Mouse (Mus musculus) lung, postnatal 25 days (tissue): Measurements from ENCODE around the gene Gm7579.
"Not testable (repeated sequence)": the region's sequence is repeated elsewhere in the genome, so short reads cannot be mapped to it uniquely, and the experiment has no call there.

Experiments used
- DNase-seq: peaks from one replicate; pipeline ENCODE4 v3.0.0; 2022; ENCODE audit warnings: low spot score

Gm7579 gene

DNA sequence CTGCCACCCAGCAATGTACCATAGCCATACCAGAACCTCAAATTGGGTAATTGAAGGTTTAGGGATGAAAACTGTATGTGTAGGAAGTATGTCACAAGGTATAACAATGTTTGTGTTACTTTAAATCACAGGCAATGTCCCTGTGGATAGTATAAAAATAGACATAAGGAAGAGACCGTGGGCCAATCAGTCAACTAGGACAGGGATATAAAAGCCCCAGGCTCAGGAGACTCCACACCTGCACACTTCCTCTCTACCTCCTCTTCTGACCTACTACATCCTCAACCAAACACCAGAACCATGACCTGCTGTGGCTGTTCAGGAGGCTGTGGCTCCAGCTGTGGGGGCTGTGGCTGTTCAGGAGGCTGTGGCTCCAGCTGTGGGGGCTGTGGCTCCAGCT lies at the start of gene Gm7579:
Gm7579 (plus strand) TSS at position 301 of the 400 bp plus-strand sequence.
- no peak for DNase-seq

DNA sequence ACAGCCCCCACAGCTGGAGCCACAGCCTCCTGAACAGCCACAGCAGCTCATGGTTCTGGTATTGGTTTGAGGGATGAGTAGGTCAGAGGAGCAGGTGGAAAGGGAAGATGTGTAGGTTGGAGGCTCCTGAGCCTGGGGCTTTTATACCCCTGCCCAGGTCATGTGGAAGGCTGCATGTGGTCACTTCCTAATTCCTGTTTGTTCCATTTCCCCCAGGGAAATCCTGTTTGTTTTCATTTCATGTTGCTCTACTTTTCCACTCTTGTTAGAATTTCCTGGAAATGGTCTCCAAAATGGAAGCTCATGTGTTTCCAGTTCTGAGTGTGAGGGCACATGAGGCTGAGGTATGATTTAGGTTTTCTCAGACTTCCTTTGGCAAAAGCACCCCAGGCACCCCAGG lies 46.0 kb upstream of the Gm7579 start, which contains the start of gene Gm4553:
Gm4553 (minus strand) TSS at position 101 of the 400 bp plus-strand sequence.
- not testable (repeated sequence) for DNase-seq

DNA sequence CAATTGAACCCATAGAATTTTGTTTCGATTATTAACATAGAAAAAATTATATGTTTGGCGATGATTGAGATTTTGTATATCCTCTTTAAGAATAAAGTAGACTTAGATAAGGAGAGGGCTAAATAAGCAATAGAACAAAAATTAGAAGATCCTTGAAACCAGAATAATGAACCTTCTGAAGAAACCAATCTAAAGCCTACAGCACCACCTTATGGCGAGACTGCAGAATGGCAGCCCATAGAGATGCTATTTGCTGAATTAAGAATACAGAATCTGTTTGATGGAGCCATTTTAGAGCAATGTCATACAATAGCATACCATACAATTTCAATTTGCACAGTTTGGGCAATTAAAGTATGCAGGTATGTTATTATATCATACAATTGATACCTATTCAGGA lies 41.8 kb upstream of the Gm7579 start:
- DNase-seq, result no peak

DNA sequence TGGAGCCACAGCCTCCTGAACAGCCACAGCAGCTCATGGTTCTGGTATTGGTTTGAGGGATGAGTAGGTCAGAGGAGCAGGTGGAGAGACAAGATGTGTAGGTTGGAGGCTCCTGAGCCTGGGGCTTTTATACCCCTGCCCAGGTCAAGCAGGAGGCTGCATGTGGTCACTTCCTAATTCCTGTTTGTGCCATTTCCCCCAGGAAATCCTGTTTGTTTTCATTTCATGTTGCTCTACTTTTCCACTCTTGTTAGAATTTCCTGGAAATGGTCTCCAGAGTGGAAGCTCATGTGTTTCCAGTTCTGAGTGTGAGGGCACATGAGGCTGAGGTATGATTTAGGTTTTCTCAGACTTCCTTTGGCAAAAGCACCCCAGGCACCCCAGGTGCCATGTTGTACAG lies 35.8 kb upstream of the Gm7579 start, which contains the start of gene Krtap5-2:
Krtap5-2 (minus strand) TSS at position 101 of the 400 bp plus-strand sequence.
- DNase-seq, result not testable (repeated sequence)

- DNase-seq, result no peak
Observed at GRCm38 (mm10) chr7:142178685-142179084, 33.0 kb upstream of the Gm7579 start.

GRCm38 (mm10) chr7:142181021-142181420 lies 30.6 kb upstream of the Gm7579 start:
- no peak for DNase-seq

DNA sequence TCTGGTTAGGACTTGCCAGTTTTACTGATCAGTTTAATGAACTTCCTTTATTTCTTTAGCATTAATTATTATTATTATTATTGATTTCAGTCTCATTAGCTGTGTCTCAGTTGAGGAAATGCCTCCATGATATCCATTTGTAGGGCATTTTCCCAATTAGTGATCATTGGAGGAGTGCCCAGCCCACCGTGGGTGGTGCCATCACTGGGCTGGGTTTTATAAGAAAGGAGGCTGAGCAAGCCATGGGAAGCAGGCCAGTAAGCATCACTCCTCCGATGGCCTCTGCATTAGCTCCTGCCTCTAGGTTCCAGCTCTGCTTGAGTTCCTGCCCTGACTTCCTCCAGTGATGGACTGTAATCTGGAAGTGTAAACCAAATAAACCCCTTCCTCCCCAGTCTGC lies 23.5 kb upstream of the Gm7579 start:
- DNase-seq, result no peak

DNA sequence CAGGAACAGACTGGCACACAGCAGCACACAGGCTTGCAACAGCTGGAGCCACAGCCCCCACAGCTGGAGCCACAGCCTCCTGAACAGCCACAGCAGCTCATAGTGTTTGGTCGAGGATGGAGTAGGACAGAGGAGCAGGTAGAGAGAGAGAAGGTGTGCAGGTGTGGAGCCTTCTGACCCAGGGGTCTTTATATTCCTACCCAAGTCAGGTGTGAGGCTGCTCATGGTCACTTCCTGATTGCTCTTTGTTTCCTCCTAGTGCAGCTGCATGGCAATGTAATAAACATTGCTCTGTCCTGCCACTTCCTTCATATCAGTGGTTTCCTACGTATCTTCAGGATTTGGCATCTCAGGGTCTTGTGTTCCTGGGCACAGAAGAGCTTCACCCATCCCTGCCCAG lies 21.4 kb upstream of the Gm7579 start, which contains the start of gene Gm10153:
Gm10153 (minus strand) TSS at position 101 of the 400 bp plus-strand sequence.
- no peak for DNase-seq

DNA sequence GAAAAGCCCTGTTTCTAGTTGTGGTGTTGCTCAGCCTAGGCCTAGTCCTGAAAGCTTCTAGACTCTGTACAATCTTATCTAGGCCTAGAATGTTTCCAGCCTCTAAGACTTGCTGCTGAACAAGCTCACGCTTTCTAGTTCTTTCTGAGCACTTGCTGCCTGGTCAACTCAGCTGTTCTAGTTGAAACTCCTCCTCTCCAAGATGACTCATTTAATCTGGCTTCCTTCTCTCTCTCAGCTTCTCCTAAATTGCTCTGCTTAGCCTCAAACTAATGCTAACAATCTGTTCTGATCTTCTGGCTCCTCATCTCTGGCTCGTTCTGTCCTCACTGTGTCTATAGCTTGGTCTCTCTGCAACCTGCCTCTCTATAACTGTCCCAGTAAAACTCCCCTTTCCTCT lies 12.9 kb upstream of the Gm7579 start:
- no peak for DNase-seq

DNA sequence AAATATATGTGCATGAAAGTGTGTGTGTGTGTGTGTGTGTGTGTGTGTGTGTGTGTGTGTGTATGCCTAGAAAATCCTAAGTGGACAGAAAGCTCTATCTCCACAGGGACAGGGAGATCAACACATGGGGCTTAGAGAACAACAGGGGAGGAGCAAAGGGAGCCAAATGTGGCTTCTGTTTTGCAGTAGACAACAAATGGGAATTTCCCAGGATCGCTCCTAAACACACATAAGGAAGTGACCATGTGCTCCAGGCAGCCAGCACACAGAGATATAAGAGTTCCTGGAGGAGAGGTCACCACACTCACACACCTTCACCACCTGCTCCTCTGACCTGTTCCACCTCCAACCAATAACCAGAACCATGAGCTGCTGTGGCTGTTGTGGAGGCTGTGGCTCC lies 10.6 kb upstream of the Gm7579 start, which contains the start of gene Krtap5-3:
Krtap5-3 (plus strand) TSS at position 301 of the 400 bp plus-strand sequence.
- no peak for DNase-seq

- no peak for DNase-seq
Observed at GRCm38 (mm10) chr7:142205488-142205887, 6.2 kb upstream of the Gm7579 start.

- DNase-seq, result not testable (repeated sequence)
Observed at GRCm38 (mm10) chr7:142206891-142207290, 4.8 kb upstream of the Gm7579 start.

DNA sequence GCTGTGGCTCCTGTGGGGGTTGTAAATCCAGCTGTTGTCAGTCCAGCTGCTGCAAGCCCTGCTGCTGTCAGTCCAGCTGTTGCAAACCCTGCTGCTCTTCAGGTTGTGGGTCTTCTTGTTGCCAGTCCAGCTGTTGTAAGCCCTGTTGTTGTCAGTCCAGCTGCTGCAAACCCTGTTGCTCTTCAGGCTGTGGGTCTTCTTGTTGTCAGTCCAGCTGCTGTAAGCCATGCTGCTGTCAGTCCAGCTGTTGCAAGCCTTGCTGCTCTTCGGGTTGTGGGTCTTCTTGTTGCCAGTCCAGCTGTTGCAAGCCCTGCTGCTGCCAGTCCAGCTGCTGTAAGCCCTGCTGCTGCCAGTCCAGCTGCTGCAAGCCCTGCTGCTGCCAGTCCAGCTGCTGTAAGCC lies 477 bp downstream of the Gm7579 start:
- not testable (repeated sequence) for DNase-seq

DNA sequence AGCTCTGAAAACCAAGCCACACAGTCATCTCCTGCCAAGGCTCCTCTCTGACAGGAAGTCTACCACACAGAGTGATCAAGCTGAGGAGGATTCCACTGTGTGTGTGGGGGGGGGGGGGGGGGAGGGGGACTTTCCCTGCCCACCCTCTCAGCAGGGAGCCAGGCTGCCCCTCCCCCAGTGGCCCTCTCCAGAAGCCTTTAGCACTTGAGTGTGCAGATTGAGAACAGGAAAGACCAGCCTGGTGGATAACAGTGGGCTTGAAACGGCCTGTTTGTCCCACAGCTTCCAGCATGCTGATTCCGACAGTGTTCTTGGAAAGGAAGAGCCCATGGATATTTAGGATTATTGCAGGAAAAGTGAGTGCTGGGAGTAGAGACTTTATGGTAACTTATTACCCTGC lies 12.9 kb downstream of the Gm7579 start:
- no peak for DNase-seq

DNA sequence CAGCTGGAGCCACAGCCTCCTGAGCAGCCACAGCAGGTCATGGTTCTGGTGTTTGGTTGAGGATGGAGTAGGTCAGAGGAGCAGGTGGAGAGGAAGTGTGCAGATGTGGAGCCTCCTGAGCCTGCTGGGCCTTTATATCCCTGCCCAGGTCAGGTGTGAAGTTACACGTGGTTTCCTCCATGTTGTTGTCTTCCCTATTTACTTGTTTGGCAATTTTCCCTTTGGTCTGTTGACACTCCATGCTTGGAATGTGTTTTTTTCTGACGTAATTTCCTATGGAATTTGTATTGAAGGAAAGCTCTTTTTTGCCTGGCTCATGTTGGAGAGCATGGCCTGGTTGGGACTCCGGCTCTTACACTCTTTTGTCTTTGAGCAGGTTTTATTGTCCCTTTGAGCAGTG lies 18.2 kb downstream of the Gm7579 start, which contains the start of gene Krtap5-5:
Krtap5-5 (minus strand) TSS at position 101 of the 400 bp plus-strand sequence.
- DNase-seq, result not testable (repeated sequence)

DNA sequence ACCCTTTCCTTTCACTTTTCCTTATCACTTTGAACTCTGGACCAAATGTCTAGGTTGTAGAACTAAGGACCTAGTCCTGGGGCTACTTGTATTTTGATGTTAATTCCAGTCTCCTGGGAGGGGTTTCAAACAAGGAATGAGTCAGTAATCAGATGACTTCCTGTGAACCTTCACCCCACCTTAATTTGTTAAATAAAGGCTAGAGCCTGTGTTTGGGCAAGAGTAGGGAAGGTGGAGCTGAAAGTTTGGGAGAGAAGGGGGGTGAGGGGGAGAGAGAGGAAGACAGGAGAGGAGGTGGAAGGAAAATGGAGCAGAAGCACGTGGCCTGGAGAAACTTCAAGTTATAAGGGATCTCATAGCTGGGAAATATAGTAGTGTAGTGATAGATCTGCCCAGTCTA lies 19.9 kb downstream of the Gm7579 start:
- no peak for DNase-seq

- no peak for DNase-seq
Observed at GRCm38 (mm10) chr7:142240978-142241377, 29.3 kb downstream of the Gm7579 start, which contains the start of gene Gm40460. Gm40460 (minus strand) TSS chr7:142241078.

DNA sequence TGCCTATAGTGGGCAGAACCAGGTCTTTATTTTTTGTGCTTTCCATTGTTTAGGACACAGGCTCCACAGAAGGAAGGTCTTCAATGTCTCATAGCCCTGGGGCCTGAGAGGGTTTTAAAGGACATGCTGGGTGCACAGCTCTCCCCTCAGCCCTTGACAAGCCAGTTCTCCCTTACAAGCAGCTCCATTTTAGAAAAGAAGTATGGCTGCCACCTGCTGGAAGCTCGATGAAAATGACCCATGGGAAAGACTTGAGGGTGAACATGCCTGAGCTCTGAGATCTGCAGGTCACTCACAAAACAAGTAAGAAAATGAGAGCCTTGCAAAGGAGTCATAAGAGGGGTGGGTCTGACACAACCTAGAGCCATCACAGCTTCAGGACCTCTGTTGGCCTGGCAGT lies 38.2 kb downstream of the Gm7579 start:
- DNase-seq, result peak; percentile 17

DNA sequence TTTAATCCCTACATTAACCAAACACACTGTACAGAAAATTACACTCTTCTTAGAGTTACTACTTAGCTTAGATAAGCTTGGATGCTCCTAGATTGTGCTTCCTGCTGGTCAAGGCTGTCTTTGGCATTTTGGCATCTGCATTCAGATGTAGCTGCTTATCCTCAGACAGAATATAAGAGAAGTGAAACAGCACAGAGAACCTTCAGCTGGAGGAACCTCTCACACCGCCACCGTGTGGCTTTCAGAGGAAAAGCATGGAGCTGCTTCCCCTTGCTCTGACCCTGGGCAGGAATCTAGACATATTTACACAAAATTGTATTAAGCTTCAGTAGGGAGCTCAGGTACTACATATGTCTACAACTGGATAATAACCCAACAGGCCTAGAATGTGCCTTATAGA lies 43.9 kb downstream of the Gm7579 start:
- DNase-seq, result peak; percentile 16

GRCm38 (mm10) chr7:142258254-142258653 lies 46.6 kb downstream of the Gm7579 start, which contains the start of gene Gm2431:
Gm2431 (minus strand) TSS chr7:142258354.
- not testable (repeated sequence) for DNase-seq
